Mouse (Mus musculus) liver, postnatal 0 days (tissue): ENCODE data around the gene Pde4dip.

Source experiments
- CTCF ChIP-seq: sonication (generic); IDR thresholded peaks from 2 replicates; pipeline ENCODE4 v1.5.1; 2016; ENCODE audit warnings: antibody characterized with exemption, low read depth
- EP300 ChIP-seq: IDR thresholded peaks from 2 replicates; pipeline ENCODE4 v1.6.1; 2016; ENCODE audit warnings: antibody characterized with exemption, low read depth, mild to moderate bottlenecking

GRCm38 (mm10) chr3:97676126-97676525 lies 212.4 kb downstream of the Pde4dip start:
- TF ChIP-seq CTCF = no peak
- no peak for TF ChIP-seq EP300
